Mouse (Mus musculus) ES-Bruce4 (cell line): ENCODE results near the gene Tmem108. TPM values are rescaled to one million over a fixed set of nuclear protein-coding genes. Genes with fewer than 3 reads are reported as not detected.

Experiments
- H3K27ac ChIP-seq: 2 replicates; pipeline ENCODE4 v1.5.1; 2012; ENCODE audit warnings: low read length, inconsistent platforms; ENCODE audit not compliant: insufficient read depth
- H3K27me3 ChIP-seq: 2 replicates; pipeline ENCODE4 v1.6.1; 2012; ENCODE audit warnings: mild to moderate bottlenecking, low read length, inconsistent platforms; ENCODE audit not compliant: control insufficient read depth, poor library complexity, insufficient read depth, severe bottlenecking
- H3K36me3 ChIP-seq: 2 replicates; pipeline ENCODE4 v1.6.1; 2012; ENCODE audit warnings: inconsistent platforms, mild to moderate bottlenecking, low read length, moderate library complexity; ENCODE audit not compliant: control insufficient read depth, poor library complexity, insufficient read depth, severe bottlenecking
- H3K4me1 ChIP-seq: one replicate; pipeline ENCODE4 v1.8.1; 2011; ENCODE audit warnings: low read length; ENCODE audit not compliant: control insufficient read depth, insufficient read depth
- H3K4me3 ChIP-seq: 2 replicates; pipeline ENCODE4 v1.5.1; 2011; ENCODE audit warnings: low read depth, mild to moderate bottlenecking, low read length
- H3K9ac ChIP-seq: 2 replicates; pipeline ENCODE4 v1.6.1; 2012; ENCODE audit warnings: low read depth, mild to moderate bottlenecking, inconsistent platforms; ENCODE audit not compliant: poor library complexity, severe bottlenecking
- H3K9me3 ChIP-seq: replicated peaks from 2 replicates; pipeline ENCODE4 v1.6.1; 2012; ENCODE audit warnings: mild to moderate bottlenecking, low read length, inconsistent platforms; ENCODE audit not compliant: control insufficient read depth, poor library complexity, insufficient read depth, severe bottlenecking
- CTCF ChIP-seq: IDR thresholded peaks from one replicate; pipeline ENCODE4 v1.8.1; 2011; ENCODE audit warnings: low read depth, low read length
- EP300 ChIP-seq: IDR thresholded peaks from 2 replicates; pipeline ENCODE4 v1.6.1; 2011; ENCODE audit warnings: low read depth, low read length; ENCODE audit not compliant: insufficient read depth
- POLR2A ChIP-seq: IDR thresholded peaks from one replicate; pipeline ENCODE4 v1.8.1; 2011; ENCODE audit warnings: low read length; ENCODE audit not compliant: insufficient read depth
- polyA plus RNA-seq: library from polyadenylated mRNA; stranded (reverse); fragments of >200 nt; gene quantifications from 2 replicates; pipeline ENCODE4 v1.2.4, GENCODE M21; 2011; ENCODE audit warnings: low read depth; ENCODE audit not compliant: missing spikeins, insufficient read depth, insufficient read length

Gene Tmem108
- polyA plus RNA-seq, 1 experiment = 2.1 TPM

DNA sequence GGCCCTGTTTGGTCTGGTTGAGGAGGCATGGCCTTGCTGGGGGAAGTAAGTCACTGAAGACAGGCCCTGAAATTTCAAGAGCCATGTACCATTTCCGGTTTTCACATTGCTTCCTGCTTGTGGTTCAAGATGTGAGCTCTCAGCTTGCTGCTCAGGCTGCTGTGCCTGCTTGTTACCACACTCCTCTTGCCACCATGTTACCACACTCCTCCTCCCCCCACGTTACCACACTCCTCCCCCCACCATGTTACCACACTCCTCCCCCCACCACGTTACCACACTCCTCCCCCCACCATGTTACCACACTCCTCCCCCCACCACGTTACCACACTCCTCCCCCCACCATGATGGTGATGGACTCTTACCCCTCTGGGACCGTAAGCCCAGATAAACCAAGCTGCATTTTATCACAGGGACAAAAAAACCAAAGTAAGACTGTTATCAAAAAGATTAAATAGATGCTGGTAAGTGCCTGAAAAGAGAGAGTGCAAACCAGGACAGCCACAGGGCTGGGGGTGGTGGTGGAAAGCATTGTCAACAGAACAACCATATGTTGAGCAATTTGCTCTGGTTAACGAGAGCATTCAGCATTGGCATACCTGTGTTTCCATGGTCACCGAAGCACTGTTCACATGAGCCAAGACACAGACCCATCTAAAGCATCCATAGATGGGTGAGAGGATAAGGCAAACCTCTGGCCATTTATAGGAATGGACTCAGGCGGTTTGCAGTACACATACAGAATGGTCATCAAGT lies 109.3 kb downstream of the Tmem108 start:
- H3K27ac ChIP-seq = no peak overlapping the region
- no peaks in the 10 kb centered on the region for H3K9me3 ChIP-seq
- no peaks in the 10 kb centered on the region for H3K27me3 ChIP-seq
- no peaks in the 10 kb centered on the region for H3K4me1 ChIP-seq
- no peaks in the 10 kb centered on the region for H3K36me3 ChIP-seq
- no peak for TF ChIP-seq POLR2A
- TF ChIP-seq CTCF = no peak
- no peak for TF ChIP-seq EP300
- no peak overlapping the region for H3K9ac ChIP-seq
- H3K4me3 ChIP-seq = no peak overlapping the region

DNA sequence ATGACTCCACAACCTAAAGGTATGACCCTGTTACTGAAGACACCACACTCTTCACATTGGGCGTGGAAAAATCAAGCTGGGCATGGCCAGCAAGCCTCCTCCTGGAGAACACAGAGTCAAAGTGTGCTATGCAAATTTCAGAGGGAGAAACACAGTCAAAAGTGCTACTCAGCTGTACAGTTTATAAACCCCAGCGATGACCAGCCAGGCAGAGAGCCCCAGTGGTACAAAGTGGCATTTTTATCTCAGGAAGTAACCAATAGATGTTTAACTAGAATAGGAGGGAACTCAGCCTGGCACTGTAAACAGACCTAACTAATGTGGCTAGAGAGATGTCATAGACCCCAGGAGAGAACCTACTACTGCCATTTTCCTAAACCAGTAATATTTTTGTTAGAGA lies 115.0 kb downstream of the Tmem108 start:
- Histone ChIP-seq H3K4me1 (no peaks in the 10 kb centered on the region), H3K9me3 (no peaks in the 10 kb centered on the region), H3K9ac (no peak overlapping the region), H3K36me3 (no peaks in the 10 kb centered on the region), H3K27ac (no peak overlapping the region), H3K27me3 (no peaks in the 10 kb centered on the region), H3K4me3 (no peak overlapping the region)
- TF ChIP-seq EP300 = no peak
- TF ChIP-seq CTCF = no peak
- TF ChIP-seq POLR2A = no peak

DNA sequence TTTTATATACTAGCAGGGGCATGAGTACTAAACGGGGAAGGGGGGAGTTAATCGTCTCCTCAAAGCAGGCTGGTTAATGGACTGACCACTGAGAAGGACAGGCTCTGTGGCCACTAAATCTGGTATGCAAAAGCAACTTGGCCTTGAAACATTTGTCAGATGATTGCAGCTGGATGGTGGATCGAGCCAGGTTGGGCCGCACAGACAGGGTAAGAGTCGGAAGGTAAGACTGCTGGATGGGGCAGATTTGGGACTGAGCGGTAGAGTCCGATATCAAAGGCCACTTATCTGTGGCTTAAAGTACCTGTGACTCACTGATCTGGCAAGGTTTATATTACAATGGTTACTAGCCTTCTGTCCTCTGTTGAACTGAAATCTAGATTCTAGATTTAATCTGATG lies 115.9 kb downstream of the Tmem108 start:
- Histone ChIP-seq H3K36me3 (no peaks in the 10 kb centered on the region), H3K4me3 (no peak overlapping the region), H3K4me1 (no peaks in the 10 kb centered on the region), H3K27ac (no peak overlapping the region), H3K27me3 (no peaks in the 10 kb centered on the region), H3K9me3 (no peaks in the 10 kb centered on the region), H3K9ac (no peak overlapping the region)
- TF ChIP-seq CTCF = no peak
- TF ChIP-seq POLR2A = no peak
- TF ChIP-seq EP300 = no peak

DNA sequence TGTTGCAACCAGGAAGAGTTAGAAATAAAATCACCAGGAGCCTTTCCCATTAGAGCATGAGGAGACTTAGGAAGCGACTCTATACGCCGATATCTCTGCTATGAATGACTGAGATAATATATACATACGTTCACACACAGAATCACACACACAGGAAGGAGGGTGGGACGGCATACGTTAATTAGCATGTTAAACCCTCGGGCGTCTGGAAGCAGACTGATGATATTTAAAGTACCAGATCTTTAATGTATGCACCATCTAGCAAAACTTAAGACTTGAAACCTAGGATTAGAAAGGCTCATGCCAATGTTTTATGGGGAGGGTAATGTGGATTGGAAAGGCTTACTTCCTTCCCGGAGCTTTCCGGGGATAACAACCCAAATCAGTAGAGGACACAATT lies 119.3 kb downstream of the Tmem108 start:
- Histone ChIP-seq H3K4me1 (no peaks in the 10 kb centered on the region), H3K9me3 (no peaks in the 10 kb centered on the region), H3K27ac (no peak overlapping the region), H3K9ac (no peak overlapping the region), H3K4me3 (no peak overlapping the region), H3K27me3 (no peaks in the 10 kb centered on the region), H3K36me3 (no peaks in the 10 kb centered on the region)
- TF ChIP-seq CTCF (no peak), POLR2A (no peak), EP300 (no peak)

DNA sequence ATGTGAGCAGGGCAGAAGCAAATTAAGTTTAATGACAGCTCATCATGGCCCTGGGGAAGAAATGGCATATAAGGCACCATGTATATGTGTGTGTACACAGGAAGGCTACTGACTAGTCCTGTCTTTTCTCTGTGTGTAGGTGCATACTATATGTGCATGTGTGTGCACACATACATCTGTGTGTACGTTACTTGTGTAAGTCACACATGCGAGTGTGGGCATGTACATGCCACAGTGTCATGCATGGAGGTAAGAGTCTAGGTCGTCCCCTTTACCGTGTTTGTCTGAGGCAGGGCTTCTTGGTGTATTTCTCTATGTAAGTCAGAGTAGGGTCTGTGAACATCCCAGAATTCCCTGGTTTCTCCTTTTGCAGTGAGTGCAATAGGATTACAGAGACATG lies 120.3 kb downstream of the Tmem108 start:
- H3K9me3 ChIP-seq = no peaks in the 10 kb centered on the region
- H3K27me3 ChIP-seq = no peaks in the 10 kb centered on the region
- no peaks in the 10 kb centered on the region for H3K4me1 ChIP-seq
- H3K9ac ChIP-seq = no peak overlapping the region
- H3K36me3 ChIP-seq = no peaks in the 10 kb centered on the region
- TF ChIP-seq EP300 (no peak), CTCF (no peak), POLR2A (no peak)
- H3K27ac ChIP-seq = no peak overlapping the region
- H3K4me3 ChIP-seq = no peak overlapping the region

DNA sequence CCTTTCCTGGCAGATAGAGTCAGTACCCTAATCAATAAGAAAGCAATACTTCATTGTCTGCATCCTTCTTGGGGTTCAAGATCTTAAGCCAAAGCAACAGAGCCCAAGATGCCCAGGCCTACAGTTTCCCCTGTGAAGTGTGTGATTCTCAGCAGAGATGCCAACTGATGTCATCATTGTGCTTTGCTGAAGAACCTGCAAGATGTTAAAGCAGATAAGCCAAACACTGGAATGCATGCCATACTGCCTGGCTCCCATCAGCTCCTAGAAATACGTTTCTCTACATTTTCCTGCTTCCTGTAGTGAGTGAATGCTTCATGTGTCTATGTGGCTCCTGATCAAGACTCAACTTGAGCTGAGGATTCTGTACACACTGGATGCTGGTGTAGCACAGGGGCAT lies 122.2 kb downstream of the Tmem108 start:
- Histone ChIP-seq H3K27ac (no peak overlapping the region), H3K9ac (no peak overlapping the region), H3K36me3 (no peaks in the 10 kb centered on the region), H3K4me1 (no peaks in the 10 kb centered on the region), H3K27me3 (no peaks in the 10 kb centered on the region), H3K9me3 (no peaks in the 10 kb centered on the region), H3K4me3 (no peak overlapping the region)
- TF ChIP-seq EP300 = no peak
- TF ChIP-seq CTCF = no peak
- TF ChIP-seq POLR2A = no peak
